Mouse (Mus musculus): ENCODE measurements at regions not wholly inside any gene's neighbourhood (a gene's known extent, or its start where the extent isn't known, plus 50 kb on each side); places are given as distances from the start of the nearest gene placed in this dataset.

DNA sequence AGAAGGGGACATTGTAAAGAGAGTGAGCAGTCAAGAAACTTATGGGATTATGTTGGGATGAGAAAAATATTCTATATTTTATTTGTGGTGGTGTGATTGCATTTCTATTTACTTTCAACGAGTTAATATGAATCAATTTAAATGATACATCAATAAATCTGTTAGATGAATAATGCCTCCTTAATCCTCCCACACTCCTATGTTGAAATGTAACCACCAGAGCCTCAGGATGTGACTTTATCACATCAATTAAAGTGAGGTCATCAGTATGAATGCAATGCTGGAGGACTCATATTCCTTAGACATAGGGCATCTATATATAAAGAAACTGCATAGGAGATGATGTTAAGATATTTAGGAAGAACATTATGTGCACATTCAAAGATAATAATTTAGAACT lies 1195.3 kb upstream of the Cited2 start:
- no peak overlapping the region for H3K4me3 ChIP-seq (replicated peaks)
- H3K27me3 ChIP-seq: no peaks in the 10 kb centered on the region
- H3K9me3 ChIP-seq: no peaks in the 10 kb centered on the region
- no peak overlapping the region for H3K4me2 ChIP-seq
- H3K9ac ChIP-seq: no peak overlapping the region
- H3K4me1 ChIP-seq: no peaks in the 10 kb centered on the region
- no peaks in the 10 kb centered on the region for H3K36me3 ChIP-seq (replicated peaks)
- WGBS: 76% methylated on average over 1 of the region's 1 CpGs
- no peak for ATAC-seq (ENCODE audit: low FRiP score)
- no peak overlapping the region for H3K27ac ChIP-seq

DNA sequence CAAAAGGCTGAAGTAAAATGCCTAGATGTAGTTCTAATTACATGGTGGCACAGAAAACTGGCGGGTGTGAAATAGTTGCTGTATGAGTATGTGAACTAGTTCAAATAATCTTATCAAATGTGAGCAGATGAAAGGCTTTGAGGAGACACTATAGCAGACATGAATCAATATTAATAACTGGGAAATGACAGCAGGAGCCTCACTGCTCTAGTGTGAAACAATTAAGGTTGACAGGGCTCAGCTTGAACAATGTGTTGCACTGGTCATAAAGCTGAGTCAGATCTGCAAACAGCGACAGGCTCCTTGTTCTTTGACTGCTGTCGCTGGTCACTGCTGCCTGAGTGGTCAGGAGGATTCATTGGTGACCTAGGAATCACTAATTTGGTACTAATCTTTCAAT lies 1185.4 kb upstream of the Cited2 start:
- WGBS: 66% methylated on average over 3 of the region's 3 CpGs
- ATAC-seq (ENCODE audit: low FRiP score): peak; percentile 57; the same call in 1 of the 2 replicates

DNA sequence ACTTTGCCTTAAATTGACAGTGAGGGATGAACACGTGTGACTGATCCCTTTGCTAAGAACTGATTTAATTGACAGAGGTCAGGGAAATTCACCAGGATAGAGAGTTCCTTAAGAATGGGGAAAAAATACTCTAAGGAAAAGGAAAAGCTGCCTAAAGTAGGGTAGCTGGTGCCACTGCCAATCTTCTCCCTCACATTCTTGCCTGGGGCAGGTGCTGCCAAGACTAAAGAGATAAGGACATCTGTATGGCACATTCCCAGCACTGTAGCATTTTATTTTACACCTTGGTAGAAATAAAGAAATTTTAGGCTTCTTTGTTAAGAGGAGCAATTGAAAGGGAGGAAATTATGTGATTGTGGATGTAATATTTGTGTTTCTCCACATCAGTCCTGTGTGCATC lies 1184.6 kb upstream of the Cited2 start:
- no peak for ATAC-seq (ENCODE audit: low FRiP score)
- Histone ChIP-seq H3K4me3 (replicated peaks) (no peak overlapping the region), H3K9me3 (no peaks in the 10 kb centered on the region), H3K27ac (no peak overlapping the region), H3K36me3 (replicated peaks) (no peaks in the 10 kb centered on the region), H3K4me1 (no peaks in the 10 kb centered on the region; the same call in 1 of the 2 replicates), H3K27me3 (no peaks in the 10 kb centered on the region), H3K4me2 (no peak overlapping the region), H3K9ac (no peak overlapping the region)
- WGBS: 40% methylated on average over 1 of the region's 1 CpGs

More for the DNA sequence above, 1185.4 kb upstream of the Cited2 start:
- H3K9me3 ChIP-seq: no peaks in the 10 kb centered on the region
- H3K4me3 ChIP-seq (replicated peaks): no peak overlapping the region
- no peak overlapping the region for H3K4me2 ChIP-seq
- no peaks in the 10 kb centered on the region; the same call in 1 of the 2 replicates for H3K4me1 ChIP-seq
- no peaks in the 10 kb centered on the region for H3K36me3 ChIP-seq (replicated peaks)
- no peaks in the 10 kb centered on the region for H3K27me3 ChIP-seq
- no peak overlapping the region for H3K9ac ChIP-seq
- no peak overlapping the region for H3K27ac ChIP-seq

DNA sequence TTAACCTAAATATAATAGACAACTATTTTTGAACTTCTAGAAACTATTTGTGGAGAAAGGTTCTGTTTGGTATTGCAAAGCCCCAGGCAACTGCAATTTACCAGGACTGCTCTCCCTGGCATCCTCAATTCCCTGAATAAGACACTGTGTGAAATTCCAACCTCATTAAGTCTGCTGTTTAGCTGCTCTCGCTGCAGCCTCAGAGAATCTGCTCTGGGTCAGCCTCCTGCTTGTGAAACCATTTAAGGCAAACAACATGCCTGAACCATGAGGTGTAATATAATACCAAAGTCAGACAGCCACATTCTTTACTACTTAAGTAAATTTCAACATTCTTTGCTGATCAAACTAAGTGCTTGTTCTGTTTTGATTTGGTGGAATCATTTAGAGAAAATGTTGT lies 1177.6 kb upstream of the Cited2 start:
- Histone ChIP-seq H3K4me3 (replicated peaks) (no peak overlapping the region), H3K27ac (no peak overlapping the region), H3K4me1 (0 out of 2 replicates have a peak, but pooled peaks cover 3% of the 10 kb centered on the region), H3K36me3 (replicated peaks) (no peaks in the 10 kb centered on the region), H3K27me3 (no peaks in the 10 kb centered on the region), H3K4me2 (no peak overlapping the region), H3K9ac (no peak overlapping the region), H3K9me3 (no peaks in the 10 kb centered on the region)
- WGBS: 0% methylated on average over 1 of the region's 1 CpGs
- ATAC-seq (ENCODE audit: low FRiP score): no peak; the same call in 1 of the 2 replicates

DNA sequence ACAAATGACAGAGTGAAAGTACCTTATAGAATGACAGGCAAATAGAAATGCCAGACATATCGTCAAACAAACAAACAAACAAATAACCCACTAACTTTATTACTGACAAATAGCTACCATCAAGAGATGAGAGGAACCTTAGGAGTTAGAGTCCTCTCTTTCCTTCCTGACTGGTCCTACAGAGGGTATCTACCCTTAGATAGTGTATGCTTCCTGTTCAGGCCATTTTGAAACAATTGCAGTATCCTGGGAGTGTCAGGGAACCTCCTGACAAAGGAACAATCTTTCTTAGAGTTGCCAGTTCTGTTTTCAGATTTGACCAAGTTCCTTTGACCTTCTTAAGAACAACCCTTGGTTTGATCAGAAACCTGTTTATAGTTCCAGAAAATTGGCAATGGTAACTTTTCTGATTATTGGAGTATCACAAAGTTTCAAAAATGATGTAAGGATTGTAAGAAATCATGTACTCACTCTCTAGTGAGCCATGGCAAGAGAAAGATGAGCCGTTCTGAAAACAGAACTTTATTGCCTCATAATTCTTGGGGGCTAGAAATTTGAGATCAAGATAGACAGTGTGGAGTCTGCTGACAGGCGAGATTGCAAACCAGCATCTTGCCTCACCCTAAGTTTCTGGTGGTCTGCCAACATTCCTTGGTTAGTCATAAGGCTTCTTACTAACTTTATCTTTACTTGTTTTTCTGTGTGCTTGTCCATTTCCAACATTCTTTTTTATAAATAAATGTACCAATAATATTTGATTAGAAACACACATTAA lies 1170.0 kb upstream of the Cited2 start:
- WGBS: 81% methylated on average over 3 of the region's 3 CpGs
- Histone ChIP-seq H3K9ac (no peak overlapping the region), H3K9me3 (no peaks in the 10 kb centered on the region), H3K4me3 (replicated peaks) (no peak overlapping the region), H3K4me2 (no peak overlapping the region), H3K27ac (no peak overlapping the region), H3K36me3 (replicated peaks) (no peaks in the 10 kb centered on the region), H3K27me3 (no peaks in the 10 kb centered on the region), H3K4me1 (no peaks in the 10 kb centered on the region)
- ATAC-seq (ENCODE audit: low FRiP score): no peak

DNA sequence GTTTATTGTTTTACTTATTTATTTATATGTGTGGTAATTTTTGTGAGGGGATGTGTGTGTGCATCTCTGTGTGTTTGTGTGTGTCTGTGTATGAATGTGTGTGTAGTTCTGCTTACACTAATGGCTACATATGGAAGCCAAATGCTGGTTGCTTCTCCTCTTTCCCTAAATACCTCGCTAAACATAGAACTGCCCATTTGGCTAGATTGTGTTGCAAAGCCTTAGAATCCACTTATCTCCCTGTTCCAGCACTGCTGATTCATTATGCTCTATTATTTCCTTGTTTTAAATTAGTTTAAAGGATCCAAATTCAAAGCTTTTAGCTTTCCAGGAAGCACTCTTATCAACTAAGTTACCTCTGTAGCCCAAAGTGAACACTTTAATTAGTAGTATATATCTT lies 1148.5 kb upstream of the Cited2 start:
- H3K4me3 ChIP-seq (replicated peaks): no peak overlapping the region
- no peak for ATAC-seq (ENCODE audit: low FRiP score)
- H3K9ac ChIP-seq: no peak overlapping the region
- no peaks in the 10 kb centered on the region for H3K36me3 ChIP-seq (replicated peaks)
- WGBS: 87% methylated on average over 1 of the region's 1 CpGs
- H3K27ac ChIP-seq: no peak overlapping the region
- H3K27me3 ChIP-seq: no peaks in the 10 kb centered on the region
- no peak overlapping the region for H3K4me2 ChIP-seq
- no peaks in the 10 kb centered on the region for H3K4me1 ChIP-seq
- no peaks in the 10 kb centered on the region for H3K9me3 ChIP-seq

DNA sequence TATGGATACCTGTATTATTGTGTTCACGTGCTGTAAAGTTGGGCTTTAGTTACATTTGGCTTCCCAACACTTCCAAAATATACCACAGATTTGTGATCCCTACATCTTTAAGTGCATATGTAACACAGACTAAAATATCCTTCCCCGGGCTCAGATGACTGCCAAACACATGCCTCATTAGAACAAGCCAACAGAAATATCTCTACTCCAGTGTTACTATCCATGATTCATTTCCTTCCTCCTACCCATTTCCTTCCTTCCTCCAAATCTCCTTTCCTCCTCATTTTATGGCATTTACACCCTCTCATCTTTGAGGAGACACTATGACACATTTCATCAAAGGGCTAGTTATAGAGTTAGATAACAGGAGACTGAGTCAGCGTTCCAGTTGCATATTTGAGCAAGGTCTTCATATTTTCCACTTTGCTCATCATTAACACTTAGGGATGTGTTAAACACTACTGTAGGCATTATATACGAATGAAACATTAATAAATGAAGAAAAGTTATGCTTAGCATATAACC lies 1144.4 kb upstream of the Cited2 start:
- Histone ChIP-seq H3K27me3 (no peaks in the 10 kb centered on the region), H3K4me3 (replicated peaks) (no peak overlapping the region), H3K27ac (no peak overlapping the region), H3K36me3 (replicated peaks) (no peaks in the 10 kb centered on the region), H3K4me1 (no peaks in the 10 kb centered on the region), H3K9ac (no peak overlapping the region), H3K9me3 (no peaks in the 10 kb centered on the region), H3K4me2 (no peak overlapping the region)
- WGBS: 86% methylated on average over 4 of the region's 4 CpGs
- ATAC-seq (ENCODE audit: low FRiP score): no peak

DNA sequence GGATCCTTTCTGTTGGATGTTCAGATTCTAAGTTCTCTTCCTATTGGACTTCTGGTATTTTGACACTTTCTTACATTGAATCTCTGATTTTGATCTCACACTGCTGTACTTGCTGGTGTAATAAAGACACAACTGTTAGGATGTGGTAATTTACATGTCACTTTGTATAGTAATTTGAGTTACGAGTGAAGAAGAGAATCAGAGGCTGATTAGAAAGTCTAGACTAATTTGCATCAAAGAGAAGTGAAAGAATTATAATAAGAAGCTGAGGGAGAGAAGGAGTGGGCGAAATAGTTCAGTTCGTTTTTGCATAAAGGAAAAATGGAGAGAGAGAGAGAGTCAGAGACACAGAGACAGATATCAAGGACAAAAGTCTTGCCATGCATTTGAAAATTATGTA lies 1142.8 kb upstream of the Cited2 start:
- ATAC-seq (ENCODE audit: low FRiP score): no peak
- WGBS: 52% methylated on average over 3 of the region's 3 CpGs
- no peaks in the 10 kb centered on the region for H3K27me3 ChIP-seq
- no peak overlapping the region for H3K4me2 ChIP-seq
- H3K4me3 ChIP-seq (replicated peaks): no peak overlapping the region
- H3K4me1 ChIP-seq: no peaks in the 10 kb centered on the region
- H3K9ac ChIP-seq: no peak overlapping the region
- no peak overlapping the region for H3K27ac ChIP-seq
- no peaks in the 10 kb centered on the region for H3K36me3 ChIP-seq (replicated peaks)
- no peaks in the 10 kb centered on the region for H3K9me3 ChIP-seq

DNA sequence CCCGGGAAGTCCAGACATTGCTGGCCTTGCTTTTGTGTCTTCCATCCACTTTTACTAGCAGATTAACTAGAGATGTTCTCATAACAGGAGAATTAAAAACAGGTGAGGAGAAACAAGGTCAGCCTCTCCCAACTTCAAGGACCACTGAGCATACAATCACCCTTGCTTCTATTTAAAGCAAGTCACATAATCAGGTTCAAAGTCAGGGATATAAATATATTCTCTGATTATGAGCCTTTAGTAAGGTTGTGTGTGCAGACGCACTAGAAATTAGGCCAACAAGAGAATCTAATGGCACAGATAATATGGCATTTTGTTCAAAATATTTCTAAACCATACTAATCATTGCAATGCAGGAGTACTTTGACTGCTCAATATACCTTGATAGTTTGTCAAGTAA lies 1134.2 kb upstream of the Cited2 start:
- Histone ChIP-seq H3K4me2 (no peak overlapping the region), H3K4me1 (no peaks in the 10 kb centered on the region), H3K27me3 (no peaks in the 10 kb centered on the region), H3K9ac (no peak overlapping the region), H3K27ac (no peak overlapping the region), H3K9me3 (no peaks in the 10 kb centered on the region), H3K4me3 (replicated peaks) (no peak overlapping the region), H3K36me3 (replicated peaks) (no peaks in the 10 kb centered on the region)
- ATAC-seq (ENCODE audit: low FRiP score): no peak
- WGBS: 82% methylated on average over 2 of the region's 2 CpGs

DNA sequence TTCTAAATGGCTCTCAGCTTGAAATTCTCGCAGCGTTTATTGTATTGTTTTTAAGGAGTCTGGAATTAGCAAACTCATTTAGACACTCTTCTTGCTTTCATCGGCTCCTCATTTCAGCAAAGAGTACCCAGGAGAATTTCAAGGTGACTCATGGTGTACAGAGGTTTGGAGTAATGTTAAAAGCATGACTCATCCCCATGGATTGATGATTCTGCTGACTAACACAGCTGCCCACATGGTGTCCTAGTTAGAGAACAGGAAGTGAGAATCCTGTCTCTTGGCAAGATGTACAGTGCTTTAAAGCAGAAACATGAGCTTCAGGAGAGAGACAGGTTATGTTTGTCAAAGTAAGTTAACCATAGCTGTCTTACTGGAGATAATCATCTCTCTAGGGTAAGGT lies 1133.6 kb upstream of the Cited2 start:
- Histone ChIP-seq H3K9ac (no peak overlapping the region), H3K9me3 (no peaks in the 10 kb centered on the region), H3K4me2 (no peak overlapping the region), H3K27ac (no peak overlapping the region), H3K36me3 (replicated peaks) (no peaks in the 10 kb centered on the region), H3K27me3 (no peaks in the 10 kb centered on the region), H3K4me1 (no peaks in the 10 kb centered on the region), H3K4me3 (replicated peaks) (no peak overlapping the region)
- ATAC-seq (ENCODE audit: low FRiP score): no peak
- 86% methylated on average over 3 of the region's 3 CpGs for WGBS

DNA sequence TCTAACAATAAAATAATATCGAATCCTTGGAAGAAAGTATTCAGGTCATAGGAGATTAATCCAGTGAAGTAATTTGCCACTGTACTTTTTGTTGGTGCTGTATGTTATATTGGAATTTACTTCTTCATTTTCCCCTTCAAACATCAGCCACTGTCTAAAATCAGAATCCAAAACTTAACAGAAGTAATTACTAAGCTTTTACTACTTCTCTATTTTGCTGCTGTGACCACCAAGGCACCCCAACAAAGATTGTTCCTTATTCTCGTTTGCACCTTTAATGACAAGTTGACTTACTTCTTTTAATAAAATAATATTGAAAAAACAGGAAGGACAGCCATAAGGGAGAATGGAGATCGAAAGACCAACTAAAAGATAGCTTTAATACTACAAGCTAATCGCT lies 1130.1 kb upstream of the Cited2 start:
- no peak overlapping the region for H3K27ac ChIP-seq
- ATAC-seq (ENCODE audit: low FRiP score): no peak
- no peak overlapping the region for H3K9ac ChIP-seq
- H3K27me3 ChIP-seq: no peaks in the 10 kb centered on the region
- WGBS: 92% methylated on average over 4 of the region's 4 CpGs
- H3K4me1 ChIP-seq: no peaks in the 10 kb centered on the region
- no peaks in the 10 kb centered on the region for H3K9me3 ChIP-seq
- no peaks in the 10 kb centered on the region for H3K36me3 ChIP-seq (replicated peaks)
- H3K4me3 ChIP-seq (replicated peaks): no peak overlapping the region
- no peak overlapping the region for H3K4me2 ChIP-seq

DNA sequence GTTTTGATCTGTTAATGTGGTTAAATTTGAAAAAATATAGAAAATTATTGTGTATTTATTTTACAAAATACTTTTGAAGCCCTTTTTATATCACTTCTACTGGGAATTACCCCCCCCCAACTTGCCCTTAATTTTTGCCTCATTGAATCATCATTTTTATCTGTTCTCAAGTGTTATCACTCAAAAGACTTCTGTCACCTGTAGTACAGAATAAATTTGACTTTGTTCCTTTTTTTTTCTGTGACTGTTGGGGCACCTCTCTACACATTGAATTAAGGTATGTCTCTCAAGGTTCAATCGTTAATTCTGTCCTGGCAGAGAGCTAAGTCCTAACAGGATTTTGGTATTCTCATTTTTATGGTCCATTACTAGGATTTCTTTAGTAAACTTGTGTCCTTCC lies 1123.0 kb upstream of the Cited2 start:
- Histone ChIP-seq H3K27ac (no peak overlapping the region), H3K27me3 (no peaks in the 10 kb centered on the region), H3K36me3 (replicated peaks) (no peaks in the 10 kb centered on the region), H3K4me3 (replicated peaks) (no peak overlapping the region), H3K9me3 (no peaks in the 10 kb centered on the region), H3K9ac (no peak overlapping the region), H3K4me2 (no peak overlapping the region), H3K4me1 (no peaks in the 10 kb centered on the region)
- ATAC-seq (ENCODE audit: low FRiP score): no peak
- 84% methylated on average over 1 of the region's 1 CpGs for WGBS

DNA sequence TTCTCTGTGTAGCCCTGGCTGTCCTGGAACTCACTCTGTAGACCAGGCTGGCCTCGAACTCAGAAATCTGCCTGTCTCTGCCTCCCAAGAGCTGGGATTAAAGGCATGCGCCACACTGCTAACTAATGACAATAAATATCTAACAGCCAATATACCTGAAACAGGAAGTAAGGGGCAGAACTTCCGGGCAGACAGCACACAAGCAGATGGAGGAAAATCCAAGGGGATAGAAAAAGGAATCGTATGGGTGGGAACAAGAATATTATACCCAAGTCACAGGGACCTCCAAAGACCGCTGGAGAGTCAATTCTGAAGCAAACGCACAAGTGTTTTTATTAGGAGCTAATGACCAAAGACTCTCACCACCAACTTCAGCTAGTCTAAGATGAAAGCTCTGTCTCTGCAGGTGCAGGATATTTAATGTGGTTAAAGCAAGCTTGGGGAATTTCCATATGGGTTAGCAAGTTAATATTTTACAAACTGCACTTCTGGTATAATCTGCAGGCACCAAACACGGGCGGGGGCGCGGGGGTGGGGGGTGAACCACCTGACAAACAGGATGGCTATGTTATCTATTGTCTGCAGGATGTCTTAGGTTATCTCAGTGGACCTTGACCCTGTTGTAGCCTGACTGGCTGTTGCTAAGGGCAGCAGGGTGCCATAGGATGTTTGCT lies 1122.3 kb upstream of the Cited2 start:
- Histone ChIP-seq H3K9ac (no peak overlapping the region), H3K36me3 (replicated peaks) (no peaks in the 10 kb centered on the region)
- WGBS: 92% methylated on average over 10 of the region's 10 CpGs

More for the DNA sequence above, 1122.3 kb upstream of the Cited2 start:
- no peak overlapping the region for H3K4me3 ChIP-seq (replicated peaks)
- no peak overlapping the region for H3K27ac ChIP-seq
- no peaks in the 10 kb centered on the region for H3K27me3 ChIP-seq
- H3K4me2 ChIP-seq: no peak overlapping the region
- no peaks in the 10 kb centered on the region for H3K4me1 ChIP-seq
- no peaks in the 10 kb centered on the region for H3K9me3 ChIP-seq
- ATAC-seq (ENCODE audit: low FRiP score): no peak
